Mouse (Mus musculus) CH12F3 (cell line): ENCODE results near the gene Smap2.
"Not testable (repeated sequence)": the region's sequence is repeated elsewhere in the genome, so short reads cannot be mapped to it uniquely, and the experiment has no call there.

Source experiments
- in situ Hi-C: fragments of 300-500 bp; cut with MboI; formaldehyde crosslinking; loops from 2 replicates; pipeline ENCODE4 v1.14.3; 2020; ENCODE audit warnings: low sequenced_read_pairs

Smap2 gene

GRCm38 (mm10) chr4:121016928-121017657 lies at the start of gene Smap2:
Gene Smap2 (minus strand): TSS chr4:121017247.
- in situ Hi-C loops, result no loop called here

GRCm38 (mm10) chr4:121065336-121065735 lies 48.3 kb upstream of the Smap2 start:
- in situ Hi-C loops, result no loop called here

DNA sequence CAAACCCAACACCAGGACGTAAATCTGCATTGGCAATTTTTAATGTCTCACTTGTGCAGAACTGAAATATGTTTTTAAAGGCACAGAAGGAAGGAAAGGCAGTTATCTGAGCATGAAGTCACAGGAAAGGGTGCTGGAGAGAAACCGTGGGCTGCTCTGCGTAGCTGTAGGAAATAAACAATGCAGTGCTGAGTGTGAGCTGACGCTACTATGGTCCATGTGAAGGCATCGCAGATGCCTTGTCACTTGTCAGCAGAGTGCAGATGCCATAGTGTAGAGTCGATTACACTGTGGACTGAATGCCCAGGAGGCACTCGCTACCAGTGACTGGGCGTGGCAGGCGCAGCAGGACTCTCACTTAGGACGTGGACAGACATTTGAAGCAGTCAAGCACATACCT lies 42.2 kb upstream of the Smap2 start:
- in situ Hi-C loops, result not testable (repeated sequence)

- in situ Hi-C loops, result no loop called here
These were observed 40.0 kb upstream of the Smap2 start for GRCm38 (mm10) chr4:121057032-121057431.

DNA sequence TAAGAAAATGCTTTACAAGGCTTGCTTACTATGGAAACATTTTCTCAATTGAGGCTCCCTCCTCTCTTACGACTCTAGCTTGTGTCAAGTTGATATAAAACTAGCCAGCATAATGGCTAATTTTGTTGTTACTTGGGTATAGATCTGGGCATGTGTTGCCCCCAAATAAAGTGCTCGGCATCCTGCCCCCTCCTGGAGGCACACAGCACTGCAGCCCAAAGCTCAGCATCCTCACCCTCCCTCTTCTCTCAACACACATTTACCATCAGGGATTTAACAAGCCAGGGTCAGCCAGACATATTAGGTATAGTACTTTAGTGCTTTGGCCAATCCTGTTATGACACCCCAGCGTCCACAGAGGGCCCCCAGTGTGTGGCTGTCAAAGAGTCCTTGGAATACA lies 39.3 kb upstream of the Smap2 start:
- in situ Hi-C loops, result no loop called here

DNA sequence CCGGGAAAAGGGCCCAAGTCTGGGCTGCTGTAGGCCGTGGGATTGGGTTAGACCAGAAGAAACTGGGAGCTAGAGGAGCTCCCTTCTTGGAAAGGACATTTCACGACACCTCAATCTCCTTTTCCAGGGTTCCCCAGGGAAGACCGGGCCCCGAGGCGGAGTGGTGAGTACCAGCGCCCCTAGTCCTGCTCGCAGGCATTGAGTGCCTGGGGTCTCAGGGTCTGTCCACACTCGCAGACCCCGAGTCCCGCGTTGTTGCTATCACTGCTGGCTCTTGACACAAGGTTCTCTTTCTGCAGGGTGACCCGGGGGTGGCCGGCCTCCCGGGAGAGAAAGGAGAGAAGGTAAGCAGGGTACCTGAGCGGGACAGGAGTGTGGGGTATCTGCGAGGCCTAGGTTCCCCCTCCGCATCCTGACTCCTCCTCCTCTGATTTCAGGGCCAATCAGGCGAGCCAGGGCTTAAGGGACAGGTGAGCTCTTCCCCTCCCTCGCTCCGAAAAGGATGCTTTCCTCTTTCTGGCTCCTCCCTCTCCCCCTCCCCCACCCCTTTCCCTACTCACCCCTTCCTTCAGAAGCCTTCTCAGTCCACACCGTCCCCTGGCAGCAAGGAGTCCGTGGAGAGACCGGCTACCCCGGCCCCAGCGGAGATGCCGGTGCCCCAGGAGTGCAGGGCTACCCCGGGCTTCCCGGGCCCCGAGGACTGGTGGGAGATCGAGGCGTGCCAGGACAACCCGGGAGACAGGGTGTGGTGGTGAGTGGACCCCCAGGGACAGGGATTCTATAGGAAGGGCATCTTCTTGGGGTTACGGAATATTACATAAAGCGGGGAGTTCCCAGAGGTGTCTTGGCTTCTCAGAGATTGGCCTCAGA lies 35.6 kb upstream of the Smap2 start:
- in situ Hi-C loops, result no loop called here

- in situ Hi-C loops, result no loop called here
These were observed 34.8 kb upstream of the Smap2 start for GRCm38 (mm10) chr4:121051863-121052262.

DNA sequence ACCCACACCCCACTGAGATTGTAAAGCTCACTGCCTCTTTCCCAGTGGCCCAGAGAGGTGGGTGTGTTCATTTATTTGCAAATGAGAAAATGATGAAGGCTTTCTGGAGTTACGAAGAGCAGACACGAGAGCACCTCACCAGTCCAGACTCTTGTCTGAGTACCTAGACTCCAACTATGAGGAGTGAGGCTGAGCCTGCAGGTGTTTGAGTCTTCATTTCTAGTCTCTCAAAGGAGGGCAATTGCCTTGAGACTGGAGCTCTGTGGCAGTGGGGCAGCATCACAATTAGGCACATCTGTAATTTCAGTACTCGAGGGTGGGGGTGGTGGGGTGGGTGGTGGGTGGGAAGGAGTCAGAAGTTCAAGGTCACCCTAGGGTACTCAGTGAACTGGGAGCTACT lies 25.9 kb upstream of the Smap2 start:
- in situ Hi-C loops, result no loop called here

DNA sequence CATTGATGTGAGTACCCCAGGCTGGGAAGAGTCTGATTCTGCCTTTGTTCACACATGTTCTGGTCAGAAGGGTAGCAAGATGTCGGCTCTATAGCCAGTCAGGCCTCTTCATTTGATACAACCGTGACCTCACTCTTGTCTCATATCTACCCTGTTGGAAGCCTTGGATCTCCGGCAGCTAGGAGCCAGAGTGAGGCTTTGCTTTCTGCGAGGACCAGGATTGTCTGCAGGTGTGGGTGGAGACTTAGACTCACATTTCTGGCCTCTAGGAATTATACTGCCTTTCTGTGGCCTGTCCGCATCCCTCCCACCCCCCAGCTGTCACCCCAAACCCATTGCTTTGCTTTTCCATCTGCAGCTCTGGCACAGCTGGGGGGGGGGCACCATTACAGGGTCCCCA lies 25.4 kb upstream of the Smap2 start:
- in situ Hi-C loops, result no loop called here

- in situ Hi-C loops, result no loop called here
These were observed 24.0 kb upstream of the Smap2 start for GRCm38 (mm10) chr4:121040897-121041671.

DNA sequence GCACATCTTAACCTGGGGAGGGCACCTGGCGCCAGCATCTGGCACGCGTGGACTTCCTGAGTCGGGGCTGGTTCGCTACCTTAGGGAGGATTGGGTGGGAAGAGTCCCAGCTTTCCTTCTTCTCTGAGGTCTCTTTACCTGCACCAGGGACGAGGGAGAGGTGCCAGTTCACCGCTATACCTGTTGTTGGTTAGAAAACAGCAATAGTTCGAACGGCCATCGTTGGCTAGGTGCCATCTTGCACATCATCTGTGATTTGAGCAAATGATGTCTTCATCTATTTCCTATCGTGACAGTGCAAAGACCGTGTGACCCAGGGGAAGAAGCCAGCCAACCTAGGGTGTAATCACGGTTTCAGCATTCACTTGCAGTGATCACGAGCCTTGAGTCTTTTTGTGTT lies 23.3 kb upstream of the Smap2 start:
- in situ Hi-C loops, result no loop called here

GRCm38 (mm10) chr4:121039331-121040115 lies 22.5 kb upstream of the Smap2 start, which contains the start of gene Col9a2:
Gene Col9a2 (plus strand): TSS chr4:121039385.
- in situ Hi-C loops, result loop anchor here (10.0 kb wide), 1 partner anchor 55 kb away; no protein-coding TSS in a partner anchor

DNA sequence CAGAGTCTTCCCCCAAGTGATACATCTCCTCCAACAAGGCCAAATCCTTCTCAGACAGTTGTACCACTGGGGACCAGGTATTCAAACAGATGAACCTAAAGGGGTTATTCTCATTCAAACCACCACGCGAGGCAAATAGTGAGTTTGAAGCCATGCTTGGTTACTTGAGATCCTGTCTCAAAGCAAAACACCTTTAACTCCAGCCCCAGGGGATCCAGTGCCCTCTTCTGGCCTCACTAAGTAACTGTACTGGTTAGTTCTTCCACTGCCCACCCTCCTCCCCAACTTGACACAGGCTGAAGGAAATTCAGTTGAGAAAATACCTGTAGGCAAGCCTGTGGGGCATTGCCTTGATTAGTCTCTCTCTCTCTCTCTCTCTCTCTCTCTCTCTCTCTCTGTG lies 16.0 kb upstream of the Smap2 start:
- in situ Hi-C loops, result loop anchor here (10.0 kb wide), 1 partner anchor 48 kb away; no protein-coding TSS in a partner anchor

DNA sequence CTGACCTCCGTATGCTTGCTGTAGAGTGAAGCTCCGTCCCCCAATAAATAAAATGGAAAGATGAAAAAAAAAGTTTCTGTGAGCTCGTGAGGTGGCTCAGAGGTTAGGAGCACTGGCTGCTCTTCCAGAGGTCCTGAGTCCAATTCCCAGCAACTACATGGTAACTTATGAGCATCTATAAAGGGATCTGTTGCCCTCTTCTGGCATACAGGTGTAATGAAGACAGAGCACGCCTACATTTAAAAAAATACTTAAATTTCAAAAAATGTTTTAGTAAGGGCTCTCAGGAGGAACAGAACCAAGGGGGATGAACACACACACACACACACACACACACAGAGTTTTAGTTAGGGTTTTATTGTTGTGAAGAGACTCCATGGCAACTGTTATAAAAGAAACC lies 14.4 kb upstream of the Smap2 start:
- in situ Hi-C loops, result loop anchor here (10.0 kb wide), 1 partner anchor 47 kb away; no protein-coding TSS in a partner anchor

GRCm38 (mm10) chr4:121029632-121030031 lies 12.6 kb upstream of the Smap2 start:
- in situ Hi-C loops, result loop anchor here (10.0 kb wide), 1 partner anchor 45 kb away; no protein-coding TSS in a partner anchor

DNA sequence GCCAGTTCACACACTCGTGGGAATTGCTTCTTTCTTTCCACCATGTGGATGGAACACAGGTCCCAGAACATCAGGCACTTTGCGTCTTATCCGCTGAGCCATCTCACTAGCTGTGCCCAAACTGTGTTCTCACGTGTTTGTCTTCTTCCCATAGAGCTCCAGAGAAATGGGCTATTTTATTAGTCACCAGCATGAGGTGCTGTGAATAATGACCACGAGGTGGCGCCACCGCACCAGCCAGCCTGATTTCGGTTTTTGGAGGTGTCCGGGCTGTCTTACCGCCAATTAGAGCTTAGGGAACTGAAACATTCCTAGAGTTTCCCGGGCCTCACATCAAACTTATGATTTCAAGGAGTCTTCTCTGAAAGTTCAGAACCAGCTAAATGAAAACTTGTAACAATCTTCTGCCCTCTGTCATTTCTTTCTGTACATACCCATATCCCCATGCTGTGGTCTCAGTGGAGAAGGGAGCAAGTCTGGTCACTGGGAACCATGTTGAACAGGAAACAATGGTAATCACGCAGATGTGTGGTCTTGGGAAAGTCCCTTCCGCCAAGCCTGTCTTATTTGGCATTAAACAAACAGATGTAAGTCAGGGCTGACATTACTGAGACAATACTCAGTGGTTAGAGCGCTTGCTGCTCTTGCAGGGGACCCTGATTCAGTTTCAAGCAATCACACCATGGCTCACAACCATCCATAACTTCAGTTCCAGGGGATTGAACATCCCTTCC lies 11.8 kb upstream of the Smap2 start:
- in situ Hi-C loops, result no loop called here

GRCm38 (mm10) chr4:121028146-121028545 lies 11.1 kb upstream of the Smap2 start:
- in situ Hi-C loops, result no loop called here

GRCm38 (mm10) chr4:121025681-121026080 lies 8.6 kb upstream of the Smap2 start:
- in situ Hi-C loops, result no loop called here

DNA sequence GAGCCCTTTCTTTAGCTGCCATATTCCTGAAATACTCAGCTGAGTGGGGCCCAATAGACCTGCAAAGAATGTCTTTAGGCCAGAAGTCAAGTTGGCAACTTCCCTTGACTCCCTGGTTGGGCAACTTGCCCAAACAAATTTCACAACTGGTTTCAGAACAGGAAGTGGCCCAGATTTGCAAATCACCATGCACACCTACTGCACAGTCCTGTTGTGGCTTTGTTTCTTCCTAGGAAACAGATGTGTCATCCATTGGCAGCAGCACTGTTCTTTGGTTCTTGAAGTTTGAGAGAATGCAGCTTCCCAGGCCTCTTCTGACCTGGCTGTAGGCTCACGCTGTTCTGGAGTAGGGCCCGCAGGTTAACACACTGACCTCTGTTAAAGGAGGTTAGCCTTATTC lies 6.9 kb upstream of the Smap2 start:
- in situ Hi-C loops, result no loop called here

- in situ Hi-C loops, result no loop called here
These were observed 6.4 kb upstream of the Smap2 start for GRCm38 (mm10) chr4:121023464-121023863.
